Mouse (Mus musculus) hindbrain, embryonic 14.5 days (tissue): Measurements from ENCODE around the gene Asphd1. TPM values are rescaled to one million over a fixed set of nuclear protein-coding genes. Genes with fewer than 3 reads are reported as not detected.
"Not testable (repeated sequence)": the region's sequence is repeated elsewhere in the genome, so short reads cannot be mapped to it uniquely, and the experiment has no call there.

Experiments used
- ATAC-seq: fragments of 200-750 bp; cut with Nextera tagmentation; 2 replicates; pipeline ENCODE4 v1.8.0; 2017; ENCODE audit warnings: moderate number of reproducible peaks, mild to moderate bottlenecking, moderate TSS enrichment, moderate library complexity; ENCODE audit not compliant: low FRiP score
- DNase-seq: peaks from one replicate; pipeline ENCODE4 v3.0.0-alpha.2; 2015; ENCODE audit warnings: low spot score
- H3K27ac ChIP-seq: fragments of 300-500 bp; sonication (generic); 2 replicates; pipeline ENCODE4 v1.5.1; 2014; ENCODE audit warnings: mild to moderate bottlenecking, moderate library complexity
- H3K27me3 ChIP-seq: fragments of 300-500 bp; sonication (generic); 2 replicates; pipeline ENCODE4 v1.6.1; 2014; ENCODE audit warnings: mild to moderate bottlenecking, low read length, mixed read lengths; ENCODE audit not compliant: control insufficient read depth, insufficient read depth
- H3K36me3 ChIP-seq: fragments of 300-500 bp; sonication (generic); replicated peaks from 2 replicates; pipeline ENCODE4 v1.6.1; 2014; ENCODE audit not compliant: control insufficient read depth, insufficient read depth
- H3K4me1 ChIP-seq: fragments of 300-500 bp; sonication (generic); replicated peaks from 2 replicates; pipeline ENCODE4 v1.6.1; 2014; ENCODE audit warnings: antibody characterized with exemption, low read length, mixed read lengths; ENCODE audit not compliant: control insufficient read depth, insufficient read depth
- H3K4me2 ChIP-seq: fragments of 300-500 bp; sonication (generic); replicated peaks from 2 replicates; pipeline ENCODE4 v1.6.1; 2014; ENCODE audit warnings: mild to moderate bottlenecking, moderate library complexity
- H3K4me3 ChIP-seq: fragments of 300-500 bp; sonication (generic); replicated peaks from 2 replicates; pipeline ENCODE4 v1.5.1; 2014; ENCODE audit warnings: mild to moderate bottlenecking, low read length
- H3K9ac ChIP-seq: fragments of 300-500 bp; sonication (generic); 2 replicates; pipeline ENCODE4 v1.6.1; 2014
- H3K9me3 ChIP-seq: fragments of 300-500 bp; sonication (generic); 2 replicates; pipeline ENCODE4 v1.6.1; 2016; ENCODE audit warnings: low read length; ENCODE audit not compliant: control insufficient read depth
- WGBS: fragments of 180-500 bp; shearing (Covaris S2); extraction: QIAGEN DNeasy Blood & Tissue Kit; methylation state at CpG from one replicate; pipeline ENCODE4 v1.1.7; 2014; 5-methylcytosine and 5-hydroxymethylcytosine counted together
- polyA plus RNA-seq: library from polyadenylated mRNA; unstranded; fragments of >200 nt; fragmentation: Nextera tagmentation; extraction: Ambion mirVana; gene quantifications from 2 replicates; pipeline ENCODE4 v1.2.1, GENCODE M21; 2014

Gene Asphd1
- polyA plus RNA-seq, 1 experiment from 2014 or later, result 10.9 TPM

GRCm38 (mm10) chr7:126918356-126918755 is 31.0 kb downstream of the Asphd1 start:
- H3K9ac ChIP-seq, H3K27me3 ChIP-seq, ATAC-seq, H3K4me1 ChIP-seq, H3K4me3 ChIP-seq, DNase-seq, H3K4me2 ChIP-seq, H3K36me3 ChIP-seq, H3K27ac ChIP-seq, H3K9me3 ChIP-seq: not testable (repeated sequence)
- WGBS, result 21% methylated on average over 4 of the region's 4 CpGs

- H3K4me3 ChIP-seq, result no peak overlapping the region
- ATAC-seq (no peak), DNase-seq (no peak)
- no peak overlapping the region for H3K4me2 ChIP-seq
- H3K4me1 ChIP-seq, result no peaks in the 10 kb centered on the region
- H3K9me3 ChIP-seq, result no peaks in the 10 kb centered on the region
- H3K27me3 ChIP-seq, result no peaks in the 10 kb centered on the region
- no peak overlapping the region for H3K9ac ChIP-seq
- WGBS, result 92% methylated on average over 3 of the region's 3 CpGs
- H3K27ac ChIP-seq, result no peak overlapping the region
- no peaks in the 10 kb centered on the region for H3K36me3 ChIP-seq
Observed at GRCm38 (mm10) chr7:126914844-126915243, 34.5 kb downstream of the Asphd1 start.

- 89% methylated on average over 3 of the region's 3 CpGs for WGBS
- H3K36me3 ChIP-seq, result no peaks in the 10 kb centered on the region
- no peaks in the 10 kb centered on the region for H3K4me1 ChIP-seq
- H3K27me3 ChIP-seq, result no peaks in the 10 kb centered on the region
- no peak overlapping the region for H3K9ac ChIP-seq
- no peak overlapping the region for H3K4me2 ChIP-seq
- H3K27ac ChIP-seq, result no peak overlapping the region
- no peak overlapping the region for H3K4me3 ChIP-seq
- DNase-seq, result no peak
- ATAC-seq, result no peak
- H3K9me3 ChIP-seq, result no peaks in the 10 kb centered on the region
Observed at GRCm38 (mm10) chr7:126905590-126905989, 43.8 kb downstream of the Asphd1 start.

DNA sequence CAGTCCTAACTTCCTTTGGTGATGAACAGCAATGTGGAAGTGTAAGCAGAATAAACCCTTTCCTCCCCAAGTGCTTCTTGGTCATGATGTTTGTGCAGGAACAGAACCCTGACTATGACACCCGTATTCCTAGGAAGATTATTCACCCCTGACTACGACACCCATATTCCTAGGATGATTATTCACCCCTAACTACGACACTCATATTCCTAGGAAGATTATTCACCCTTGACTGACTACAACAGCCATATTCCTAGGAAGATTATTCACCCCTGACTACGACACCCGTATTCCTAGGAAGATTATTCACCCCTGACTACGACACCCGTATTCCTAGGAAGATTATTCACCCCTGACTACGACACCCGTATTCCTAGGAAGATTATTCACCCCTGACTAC is 49.6 kb downstream of the Asphd1 start:
- WGBS, result 95% methylated on average over 7 of the region's 9 CpGs
- H3K9me3 ChIP-seq, H3K9ac ChIP-seq, H3K27me3 ChIP-seq, DNase-seq, H3K4me3 ChIP-seq, H3K4me2 ChIP-seq, ATAC-seq, H3K36me3 ChIP-seq, H3K27ac ChIP-seq: not testable (repeated sequence)
- peaks cover 14% of the 10 kb centered on the region; the same call in 1 of the 2 replicates for H3K4me1 ChIP-seq

DNA sequence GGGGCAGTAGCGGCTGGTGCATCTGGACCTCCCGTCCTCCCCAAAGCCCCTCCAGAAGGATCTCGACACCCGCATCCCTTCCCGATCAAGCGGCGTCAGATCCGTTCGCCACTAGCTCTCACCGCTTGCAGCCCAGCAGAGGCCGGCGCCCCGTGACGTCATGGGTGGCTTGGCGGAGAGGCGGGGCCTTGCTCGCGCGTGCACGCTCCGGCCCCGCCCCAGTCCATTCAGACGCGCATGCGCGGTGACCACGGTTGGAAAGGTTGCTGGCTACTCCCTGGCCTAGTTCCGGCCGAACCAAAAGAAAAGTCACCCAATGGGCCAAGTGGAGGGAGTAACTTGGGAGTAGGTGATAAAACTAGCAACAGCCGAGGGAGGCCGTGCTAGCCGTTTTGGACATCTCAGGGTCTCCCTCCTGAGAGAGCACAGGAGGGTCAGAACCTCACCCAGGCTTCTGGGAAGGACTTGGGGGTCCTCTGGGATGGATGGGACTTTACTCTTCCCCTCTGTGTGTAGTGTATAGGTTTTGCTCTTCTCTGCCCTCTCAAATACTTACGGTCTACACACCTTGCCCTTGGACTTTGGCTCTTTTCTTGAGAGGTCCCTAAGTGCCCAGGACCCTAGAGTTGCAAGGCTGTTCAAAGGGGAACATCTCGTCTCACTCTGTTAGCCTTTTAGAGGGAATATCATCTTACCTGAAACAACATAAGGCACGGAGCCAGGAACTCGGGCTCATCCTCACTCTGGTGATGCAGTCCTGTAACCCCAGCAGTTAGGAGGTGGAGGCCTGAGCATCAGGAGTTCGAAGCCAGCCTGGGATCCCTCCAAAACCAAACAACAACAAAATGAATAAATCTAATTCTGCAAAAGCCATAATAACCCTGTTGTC is 51.0 kb downstream of the Asphd1 start:
- peaks cover 14% of the 10 kb centered on the region; the same call in 1 of the 2 replicates for H3K4me1 ChIP-seq

DNA sequence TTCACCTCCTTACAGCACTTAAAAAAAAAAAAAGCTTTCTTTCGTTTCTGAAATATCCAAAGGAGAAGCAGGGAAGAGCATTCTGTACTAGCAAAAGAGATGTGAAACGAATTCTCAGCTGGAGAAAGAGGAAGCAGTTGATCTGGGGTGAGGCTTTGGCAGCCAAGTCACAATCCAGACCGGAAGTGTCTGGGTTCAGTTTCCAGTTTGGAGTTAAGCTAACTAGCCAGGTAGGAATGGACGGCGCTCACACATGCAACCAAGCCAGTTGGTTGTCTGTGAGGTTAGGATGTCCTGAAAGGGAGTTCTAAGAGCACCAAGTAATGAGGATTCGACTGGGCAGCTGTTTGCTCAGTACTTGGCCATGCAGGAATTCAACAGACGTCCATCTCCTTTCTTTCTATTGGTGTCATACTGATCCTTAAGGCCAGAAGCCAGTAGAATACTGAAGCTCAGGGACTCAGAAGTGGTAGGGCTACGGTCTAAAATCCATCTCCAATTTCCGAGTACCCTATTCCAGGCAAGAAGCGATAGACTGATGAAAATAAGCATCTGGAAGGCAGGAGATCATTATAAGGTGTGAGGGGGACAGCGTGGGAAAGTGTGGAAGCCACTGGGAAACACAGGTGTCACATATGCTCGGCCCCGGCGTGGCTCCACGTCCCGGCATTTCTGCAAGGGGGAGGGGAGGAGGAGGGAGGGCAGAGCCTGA is 51.8 kb downstream of the Asphd1 start:
- H3K27ac ChIP-seq, result peak overlapping the region; percentile 88
- WGBS, result 27% methylated on average over 14 of the region's 16 CpGs
- H3K9ac ChIP-seq, result peak overlapping the region; percentile 80
- peak; percentile 29 for DNase-seq
- ATAC-seq, result no peak; the same call in 1 of the 2 replicates
- no peaks in the 10 kb centered on the region for H3K36me3 ChIP-seq
- peak overlapping the region; percentile 60 for H3K4me2 ChIP-seq
- no peaks in the 10 kb centered on the region for H3K9me3 ChIP-seq
- peak overlapping the region; percentile 53 for H3K4me3 ChIP-seq
- H3K27me3 ChIP-seq, result no peaks in the 10 kb centered on the region
- peaks cover 14% of the 10 kb centered on the region; the same call in 1 of the 2 replicates for H3K4me1 ChIP-seq

More for the DNA sequence above, 51.0 kb downstream of the Asphd1 start:
- no peaks in the 10 kb centered on the region for H3K36me3 ChIP-seq
- ATAC-seq (peak; percentile 91), DNase-seq (peak; percentile 95)
- 12% methylated on average over 37 of the region's 37 CpGs for WGBS
- peak overlapping the region; percentile 53 for H3K4me3 ChIP-seq
- peak overlapping the region; percentile 80 for H3K9ac ChIP-seq
- H3K9me3 ChIP-seq, result no peaks in the 10 kb centered on the region
- peak overlapping the region; percentile 88 for H3K27ac ChIP-seq
- H3K27me3 ChIP-seq, result no peaks in the 10 kb centered on the region
- H3K4me2 ChIP-seq, result peak overlapping the region; percentile 60

DNA sequence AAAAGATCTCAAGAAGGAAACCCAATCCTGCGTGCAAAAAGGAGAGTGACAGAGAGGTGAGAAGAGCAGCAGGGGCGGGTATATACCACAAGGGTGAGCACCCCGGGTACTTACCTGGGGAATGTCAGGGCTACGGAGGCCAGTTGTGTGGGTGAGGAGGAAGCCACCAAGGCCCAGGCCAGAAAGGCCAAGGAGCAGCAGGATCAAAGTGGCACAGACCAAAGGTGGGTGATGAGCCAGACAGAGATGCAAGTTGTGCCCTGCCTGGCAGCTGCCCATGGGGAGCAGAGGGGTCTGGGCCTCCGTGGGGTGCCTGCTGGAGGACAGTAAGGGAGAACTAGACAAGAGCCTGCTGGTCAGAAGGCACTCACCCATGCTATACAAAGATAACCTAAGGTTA is 52.5 kb downstream of the Asphd1 start:
- Histone ChIP-seq H3K36me3 (no peaks in the 10 kb centered on the region), H3K4me3 (no peak overlapping the region), H3K4me1 (peaks cover 14% of the 10 kb centered on the region; the same call in 1 of the 2 replicates), H3K9ac (0 out of 2 replicates have a peak overlapping the region, but pooled peaks have one; percentile 80), H3K9me3 (no peaks in the 10 kb centered on the region), H3K4me2 (0 out of 2 replicates have a peak overlapping the region, but pooled peaks have one; percentile 60), H3K27ac (no peak overlapping the region), H3K27me3 (no peaks in the 10 kb centered on the region)
- no peak for ATAC-seq
- no peak for DNase-seq
- 87% methylated on average over 5 of the region's 5 CpGs for WGBS
